Mouse (Mus musculus) heart, adult 2 months (tissue): ENCODE data around the gene Clstn3. TPM values are rescaled to one million over a fixed set of nuclear protein-coding genes. Genes with fewer than 3 reads are reported as not detected.

Experiments
- DNase-seq, 2 experiments: peaks; one replicate each; pipeline ENCODE4 v3.0.0; 2021
- H3K27ac ChIP-seq: fragments of 200-600 bp; 2 replicates; pipeline ENCODE4 v1.8.1; 2022
- H3K27me3 ChIP-seq: fragments of 200-500 bp; 2 replicates; pipeline ENCODE4 v1.6.1; 2012; ENCODE audit warnings: mild to moderate bottlenecking, low read length, inconsistent platforms, mixed read lengths; ENCODE audit not compliant: control insufficient read depth, insufficient read depth
- H3K36me3 ChIP-seq: fragments of 200-500 bp; 2 replicates; pipeline ENCODE4 v1.6.1; 2012; ENCODE audit warnings: low read length, inconsistent platforms; ENCODE audit not compliant: control insufficient read depth, insufficient read depth
- H3K4me1 ChIP-seq: fragments of 200-500 bp; 2 replicates; pipeline ENCODE4 v1.6.1; 2011; ENCODE audit warnings: low read length; ENCODE audit not compliant: control insufficient read depth, insufficient read depth
- H3K4me3 ChIP-seq: fragments of 200-600 bp; 2 replicates; pipeline ENCODE4 v1.8.1; 2022
- H3K79me2 ChIP-seq: fragments of 200-500 bp; replicated peaks from 2 replicates; pipeline ENCODE4 v1.6.1; 2012; ENCODE audit warnings: mild to moderate bottlenecking, inconsistent platforms, low read length, moderate library complexity, mixed read lengths; ENCODE audit not compliant: control insufficient read depth, insufficient read depth
- H3K9ac ChIP-seq: fragments of 200-500 bp; 2 replicates; pipeline ENCODE4 v1.6.1; 2012; ENCODE audit warnings: low read depth, mild to moderate bottlenecking, control low read depth, inconsistent platforms, low read length, mixed read lengths
- CTCF ChIP-seq: fragments of 200-600 bp; IDR thresholded peaks from 2 replicates; pipeline ENCODE4 v1.8.1; 2022; ENCODE audit warnings: antibody characterized with exemption, mild to moderate bottlenecking, moderate library complexity
- EP300 ChIP-seq: fragments of 200-500 bp; IDR thresholded peaks from 2 replicates; pipeline ENCODE4 v1.6.1; 2011; ENCODE audit warnings: low read depth, low read length, control low read depth; ENCODE audit not compliant: insufficient read depth
- POLR2A ChIP-seq: fragments of 200-500 bp; IDR thresholded peaks from 2 replicates; pipeline ENCODE4 v1.6.1; 2011; ENCODE audit warnings: mild to moderate bottlenecking, low read depth, low read length, control low read depth; ENCODE audit not compliant: insufficient read depth
- WGBS: fragments of 180-500 bp; shearing (Covaris S2); methylation state at CpG from one replicate; pipeline ENCODE4 v1.1.7; 2018; 5-methylcytosine and 5-hydroxymethylcytosine counted together
- intact Hi-C: fragments of 180-260 bp; cut with DNase I; formaldehyde crosslinking; loops from one replicate; pipeline ENCODE4 v1.15.1; 2025
- polyA plus RNA-seq: library from polyadenylated mRNA; depleted of rRNA; stranded (reverse); fragments of >200 nt; gene quantifications from 2 replicates; pipeline ENCODE4 v1.2.3, GENCODE M21; 2012
- total RNA-seq, 2 experiments: library from RNA; stranded (reverse); gene quantifications; 2 replicates each; pipeline ENCODE4 v1.2.3; 2021

Gene Clstn3
- total and polyA plus RNA-seq, 3 experiments: 1.4 to 11.8 (median 1.9) TPM

GRCm38 (mm10) chr6:124415347-124416088 lies 49.1 kb downstream of the Clstn3 start:
- no peaks in the 10 kb centered on the region for H3K27me3 ChIP-seq
- 2% methylated on average over 21 of the region's 21 CpGs for WGBS
- no peaks in the 10 kb centered on the region for H3K79me2 ChIP-seq
- H3K4me3 ChIP-seq: peak overlapping the region; percentile 70
- peak; percentile 83 to 84 for DNase-seq
- TF ChIP-seq CTCF: peak; percentile 91
- peak; percentile 18; the same call in 1 of the 2 replicates for TF ChIP-seq POLR2A
- 0 out of 2 replicates have a peak, but pooled peaks have one; percentile 6 for TF ChIP-seq EP300
- H3K9ac ChIP-seq: peak overlapping the region; percentile 71
- peaks cover 4% of the 10 kb centered on the region for H3K36me3 ChIP-seq
- no peaks in the 10 kb centered on the region; the same call in 1 of the 2 replicates for H3K4me1 ChIP-seq
- intact Hi-C loops: no loop called here
- H3K27ac ChIP-seq: peak overlapping the region; percentile 91

- no peaks in the 10 kb centered on the region for H3K27me3 ChIP-seq
These were observed 49.7 kb downstream of the Clstn3 start, which contains the start of gene Pex5 for GRCm38 (mm10) chr6:124414927-124415325. Gene Pex5 (minus strand): TSS chr6:124415067.

GRCm38 (mm10) chr6:124414150-124414926 lies 50.3 kb downstream of the Clstn3 start:
- H3K27ac ChIP-seq: peak overlapping the region; percentile 91
- peak overlapping the region; percentile 70 for H3K4me3 ChIP-seq
- intact Hi-C loops: no loop called here
- peaks cover 4% of the 10 kb centered on the region for H3K36me3 ChIP-seq
- TF ChIP-seq POLR2A: no peak
- TF ChIP-seq EP300: no peak
- TF ChIP-seq CTCF: no peak
- no peaks in the 10 kb centered on the region; the same call in 1 of the 2 replicates for H3K4me1 ChIP-seq
- H3K27me3 ChIP-seq: no peaks in the 10 kb centered on the region
- peak; percentile 43 to 67 for DNase-seq
- no peaks in the 10 kb centered on the region for H3K79me2 ChIP-seq
- H3K9ac ChIP-seq: peak overlapping the region; percentile 79
- WGBS: 3% methylated on average over 45 of the region's 45 CpGs

More at GRCm38 (mm10) chr6:124414927-124415325, 49.7 kb downstream of the Clstn3 start, which contains the start of gene Pex5:
- intact Hi-C loops: no loop called here
- H3K4me1 ChIP-seq: no peaks in the 10 kb centered on the region; the same call in 1 of the 2 replicates
- peak within 1 kb of the TSS; percentile 79 for H3K9ac ChIP-seq
- peak within 1 kb of the TSS; percentile 91 for H3K27ac ChIP-seq
- no peak for TF ChIP-seq CTCF
- no peak for TF ChIP-seq EP300
- peak; percentile 87 for TF ChIP-seq POLR2A
- peaks cover 4% of the 10 kb centered on the region for H3K36me3 ChIP-seq
- WGBS: 0% methylated on average over 32 of the region's 36 CpGs
- DNase-seq: peak; percentile 96 to 97
- H3K79me2 ChIP-seq: no peaks in the 10 kb centered on the region
- H3K4me3 ChIP-seq: peak within 1 kb of the TSS; percentile 70

GRCm38 (mm10) chr6:124413770-124414149 lies 50.8 kb downstream of the Clstn3 start:
- Histone ChIP-seq H3K4me1 (no peaks in the 10 kb centered on the region; the same call in 1 of the 2 replicates), H3K27me3 (no peaks in the 10 kb centered on the region), H3K79me2 (no peaks in the 10 kb centered on the region), H3K36me3 (peaks cover 4% of the 10 kb centered on the region), H3K27ac (peak overlapping the region; percentile 91; the same call in 1 of the 2 replicates), H3K9ac (peak overlapping the region; percentile 79; the same call in 1 of the 2 replicates), H3K4me3 (peak overlapping the region; percentile 70)
- TF ChIP-seq CTCF: no peak
- no peak for TF ChIP-seq POLR2A
- no peak for TF ChIP-seq EP300
- no peak for DNase-seq
- 49% methylated on average over 3 of the region's 3 CpGs for WGBS
- intact Hi-C loops: no loop called here

GRCm38 (mm10) chr6:124408355-124408754 lies 56.2 kb downstream of the Clstn3 start:
- peaks cover 3% of the 10 kb centered on the region; the same call in 1 of the 2 replicates for H3K36me3 ChIP-seq

More at GRCm38 (mm10) chr6:124408355-124408754, 56.2 kb downstream of the Clstn3 start:
- H3K27me3 ChIP-seq: no peaks in the 10 kb centered on the region
- intact Hi-C loops: no loop called here
- TF ChIP-seq CTCF (no peak), POLR2A (no peak), EP300 (no peak)
- WGBS: 88% methylated on average over 5 of the region's 5 CpGs
- DNase-seq: no peak
- H3K27ac ChIP-seq: no peak overlapping the region
- H3K79me2 ChIP-seq: no peaks in the 10 kb centered on the region
- no peak overlapping the region for H3K9ac ChIP-seq
- H3K4me1 ChIP-seq: no peaks in the 10 kb centered on the region
- no peak overlapping the region for H3K4me3 ChIP-seq
